Mouse (Mus musculus) neural tube, embryonic 11.5 days (tissue): ENCODE results near the gene Gpr21. TPM values are rescaled to one million over a fixed set of nuclear protein-coding genes. Genes with fewer than 3 reads are reported as not detected.

Experiments
- ATAC-seq: fragments of 200-750 bp; cut with Nextera tagmentation; 2 replicates; pipeline ENCODE4 v1.8.0; 2017; ENCODE audit warnings: moderate number of reproducible peaks, mild to moderate bottlenecking, moderate TSS enrichment, moderate library complexity; ENCODE audit not compliant: insufficient read depth, low FRiP score, low TSS enrichment
- DNase-seq: peaks from one replicate; pipeline ENCODE4 v3.0.0-alpha.2; 2015; ENCODE audit warnings: low spot score
- H3K27ac ChIP-seq: fragments of 300-500 bp; sonication (generic); 2 replicates; pipeline ENCODE4 v1.5.1; 2014; ENCODE audit warnings: low read depth, mild to moderate bottlenecking, low read length
- H3K27me3 ChIP-seq: fragments of 300-500 bp; sonication (generic); 2 replicates; pipeline ENCODE4 v1.6.1; 2014; ENCODE audit warnings: mild to moderate bottlenecking, low read length, mixed read lengths; ENCODE audit not compliant: control insufficient read depth, insufficient read depth
- H3K36me3 ChIP-seq: fragments of 300-500 bp; sonication (generic); 2 replicates; pipeline ENCODE4 v1.6.1; 2014; ENCODE audit warnings: mild to moderate bottlenecking, low read length, moderate library complexity, mixed read lengths; ENCODE audit not compliant: control insufficient read depth, insufficient read depth
- H3K4me1 ChIP-seq: fragments of 300-500 bp; sonication (generic); 2 replicates; pipeline ENCODE4 v1.6.1; 2014; ENCODE audit warnings: low read length, mixed read lengths; ENCODE audit not compliant: control insufficient read depth, insufficient read depth
- H3K4me2 ChIP-seq: fragments of 300-500 bp; sonication (generic); 2 replicates; pipeline ENCODE4 v1.6.1; 2014; ENCODE audit warnings: low read depth, mild to moderate bottlenecking, moderate library complexity
- H3K4me3 ChIP-seq: fragments of 300-500 bp; sonication (generic); 2 replicates; pipeline ENCODE4 v1.5.1; 2014; ENCODE audit warnings: low read depth, low read length
- H3K9ac ChIP-seq: fragments of 300-500 bp; sonication (generic); 2 replicates; pipeline ENCODE4 v1.6.1; 2014; ENCODE audit warnings: mild to moderate bottlenecking, low read length
- H3K9me3 ChIP-seq: fragments of 300-500 bp; sonication (generic); 2 replicates; pipeline ENCODE4 v1.6.1; 2016; ENCODE audit warnings: low read length; ENCODE audit not compliant: control insufficient read depth
- WGBS: fragments of 180-500 bp; shearing (Covaris S2); extraction: QIAGEN DNeasy Blood & Tissue Kit; methylation state at CpG from one replicate; pipeline ENCODE4 v1.1.7; 2014; 5-methylcytosine and 5-hydroxymethylcytosine counted together
- polyA plus RNA-seq: library from polyadenylated mRNA; unstranded; fragments of >200 nt; fragmentation: Nextera tagmentation; extraction: Ambion mirVana; gene quantifications from 2 replicates; pipeline ENCODE4 v1.2.1, GENCODE M21; 2014

Gpr21 gene
- polyA plus RNA-seq, 1 experiment from 2014 or later: 3.9 TPM

GRCm38 (mm10) chr2:37511134-37511901 is 4.8 kb upstream of the Gpr21 start:
- 0 out of 2 replicates have a peak, but pooled peaks cover 2% of the 10 kb centered on the region for H3K36me3 ChIP-seq
- H3K4me2 ChIP-seq: no peak overlapping the region
- peaks cover 2% of the 10 kb centered on the region; the same call in 1 of the 2 replicates for H3K4me1 ChIP-seq

DNA sequence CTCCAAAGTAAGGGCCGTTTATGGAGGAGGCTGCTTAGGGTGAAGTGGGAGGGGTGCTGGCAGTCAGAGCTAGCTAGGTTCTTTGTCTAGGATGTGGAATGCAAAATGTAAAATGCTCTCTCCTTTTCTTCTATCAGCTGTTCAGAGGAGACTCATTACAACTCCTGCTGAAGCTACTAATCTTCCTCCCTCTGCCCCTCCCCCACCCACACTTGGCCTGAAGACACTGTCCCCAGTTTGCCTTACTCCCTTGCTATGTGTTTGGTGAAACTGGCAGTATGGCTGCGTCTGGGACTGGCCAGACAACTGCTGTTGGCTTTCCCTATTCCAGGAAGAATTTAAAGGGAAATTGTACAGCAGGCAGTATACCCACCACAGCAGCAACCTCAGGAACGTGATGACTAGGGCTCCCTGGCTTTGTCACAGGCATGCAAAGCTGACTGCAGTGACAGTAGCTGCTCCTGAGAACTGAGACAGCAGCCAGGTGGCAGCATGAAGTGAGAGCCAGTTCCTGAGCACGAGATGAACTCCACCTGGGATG is 860 bp downstream of the Gpr21 start:
- H3K4me3 ChIP-seq: no peak overlapping the region

More at GRCm38 (mm10) chr2:37511134-37511901, 4.8 kb upstream of the Gpr21 start:
- ATAC-seq: no peak
- Histone ChIP-seq H3K27me3 (no peaks in the 10 kb centered on the region), H3K27ac (no peak overlapping the region), H3K9me3 (no peaks in the 10 kb centered on the region), H3K4me3 (no peak overlapping the region), H3K9ac (no peak overlapping the region)
- no peak for DNase-seq
- 93% methylated on average over 4 of the region's 4 CpGs for WGBS

GRCm38 (mm10) chr2:37518561-37519285 is 2.6 kb downstream of the Gpr21 start:
- 93% methylated on average over 4 of the region's 4 CpGs for WGBS
- DNase-seq (no peak), ATAC-seq (no peak)
- H3K27ac ChIP-seq: no peak overlapping the region
- no peaks in the 10 kb centered on the region for H3K27me3 ChIP-seq
- H3K36me3 ChIP-seq: no peaks in the 10 kb centered on the region
- peaks cover 2% of the 10 kb centered on the region; the same call in 1 of the 2 replicates for H3K4me1 ChIP-seq
- H3K4me2 ChIP-seq: no peak overlapping the region
- H3K9me3 ChIP-seq: no peaks in the 10 kb centered on the region
- H3K9ac ChIP-seq: no peak overlapping the region
- H3K4me3 ChIP-seq: no peak overlapping the region

More for the DNA sequence above, 860 bp downstream of the Gpr21 start:
- DNase-seq (peak; percentile 47), ATAC-seq (peak; percentile 48; the same call in 1 of the 2 replicates)
- Histone ChIP-seq H3K9ac (no peak overlapping the region), H3K9me3 (no peaks in the 10 kb centered on the region), H3K4me1 (peaks cover 2% of the 10 kb centered on the region; the same call in 1 of the 2 replicates), H3K27me3 (no peaks in the 10 kb centered on the region), H3K4me2 (peak overlapping the region; percentile 10; the same call in 1 of the 2 replicates), H3K27ac (no peak overlapping the region), H3K36me3 (no peaks in the 10 kb centered on the region)
- 36% methylated on average over 4 of the region's 4 CpGs for WGBS

DNA sequence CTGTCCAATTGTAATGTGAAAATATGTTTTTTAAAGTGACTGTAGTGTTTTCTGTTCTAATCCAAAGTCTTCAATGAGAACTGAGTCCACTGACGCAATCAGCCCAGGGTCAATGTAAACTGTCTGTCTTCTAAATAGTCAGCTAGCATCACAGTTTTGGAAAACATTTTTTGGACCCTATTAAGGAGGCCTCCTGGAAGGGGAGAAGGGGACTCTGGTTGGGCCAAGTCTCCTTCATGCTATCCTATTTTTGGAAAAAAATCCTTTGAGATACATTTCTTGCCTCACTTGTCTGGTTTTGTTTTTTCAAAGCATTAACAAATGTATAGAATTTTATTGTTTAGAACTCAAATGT is 3.1 kb downstream of the Gpr21 start:
- H3K4me1 ChIP-seq: peaks cover 2% of the 10 kb centered on the region; the same call in 1 of the 2 replicates
- DNase-seq (no peak), ATAC-seq (no peak)
- H3K4me2 ChIP-seq: no peak overlapping the region
- H3K27ac ChIP-seq: no peak overlapping the region
- 92% methylated on average over 1 of the region's 1 CpGs for WGBS
- no peaks in the 10 kb centered on the region for H3K27me3 ChIP-seq
- no peaks in the 10 kb centered on the region for H3K36me3 ChIP-seq
- H3K9ac ChIP-seq: no peak overlapping the region
- no peaks in the 10 kb centered on the region for H3K9me3 ChIP-seq
- no peak overlapping the region for H3K4me3 ChIP-seq

DNA sequence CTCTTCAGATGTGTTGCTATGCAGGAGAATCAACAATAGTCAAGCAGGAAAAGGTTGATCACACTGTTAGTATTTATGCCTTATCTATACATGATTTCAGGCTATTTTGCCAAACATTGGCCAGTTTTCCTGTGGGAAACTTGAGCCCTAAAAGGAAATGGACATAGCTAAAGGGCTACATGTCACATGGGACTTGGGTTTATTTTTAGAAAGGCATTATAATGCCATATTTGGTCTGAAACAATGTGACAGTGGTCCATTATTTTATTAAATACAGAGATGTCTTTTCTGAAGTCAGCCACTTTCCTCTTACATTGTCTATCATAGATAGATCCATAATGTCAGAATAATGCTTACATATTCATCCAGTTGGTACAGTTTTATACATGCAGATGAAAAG is 11.5 kb downstream of the Gpr21 start:
- no peak for ATAC-seq
- no peaks in the 10 kb centered on the region for H3K27me3 ChIP-seq
- no peaks in the 10 kb centered on the region for H3K9me3 ChIP-seq
- H3K27ac ChIP-seq: no peak overlapping the region
- H3K4me2 ChIP-seq: no peak overlapping the region
- no peaks in the 10 kb centered on the region for H3K36me3 ChIP-seq
- no peak overlapping the region for H3K4me3 ChIP-seq
- no peak overlapping the region for H3K9ac ChIP-seq
- DNase-seq: no peak
- H3K4me1 ChIP-seq: no peaks in the 10 kb centered on the region

DNA sequence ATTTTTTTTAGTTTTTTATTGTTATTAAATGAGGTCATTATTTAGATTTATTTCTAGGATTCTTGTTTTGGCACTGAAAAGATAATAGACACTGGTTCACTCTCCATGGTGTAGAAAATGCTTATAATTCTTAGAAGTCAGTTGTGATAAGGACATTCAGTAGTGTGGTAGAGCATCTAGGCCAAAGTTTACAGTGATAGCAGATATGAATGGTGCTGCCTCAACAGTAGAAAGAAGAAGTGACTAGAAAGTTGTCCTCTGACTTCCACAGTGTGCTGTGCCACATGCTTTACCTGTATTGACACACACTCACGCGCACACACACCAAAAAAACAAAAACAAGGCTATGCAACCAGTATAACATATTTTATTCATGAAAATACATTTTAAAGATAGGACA is 13.3 kb downstream of the Gpr21 start:
- Histone ChIP-seq H3K36me3 (no peaks in the 10 kb centered on the region), H3K9ac (no peak overlapping the region), H3K27me3 (no peaks in the 10 kb centered on the region), H3K4me1 (no peaks in the 10 kb centered on the region), H3K9me3 (no peaks in the 10 kb centered on the region), H3K27ac (no peak overlapping the region), H3K4me2 (no peak overlapping the region), H3K4me3 (no peak overlapping the region)
- no peak for DNase-seq
- 97% methylated on average over 2 of the region's 2 CpGs for WGBS
- ATAC-seq: no peak

DNA sequence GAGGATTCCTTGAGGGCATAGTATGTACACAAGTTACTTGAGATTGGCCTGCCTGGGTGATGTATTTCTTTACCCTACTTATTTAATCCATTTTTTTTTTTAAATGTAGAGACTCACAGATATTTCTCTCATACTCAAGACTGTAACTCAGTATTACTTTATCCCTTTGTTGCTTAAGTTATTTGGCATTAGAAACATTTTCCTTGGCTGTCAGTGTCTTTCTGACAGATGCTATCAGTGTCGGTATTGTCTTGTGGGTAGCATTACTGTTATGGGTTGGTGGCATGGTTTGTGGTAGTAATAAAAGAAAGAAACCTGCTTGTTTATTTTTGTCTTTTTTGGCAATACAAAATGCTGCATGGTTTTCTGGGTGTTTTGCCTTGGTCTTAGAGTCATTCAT is 14.6 kb downstream of the Gpr21 start:
- H3K9ac ChIP-seq: no peak overlapping the region
- H3K36me3 ChIP-seq: no peaks in the 10 kb centered on the region
- H3K9me3 ChIP-seq: no peaks in the 10 kb centered on the region
- 95% methylated on average over 1 of the region's 1 CpGs for WGBS
- H3K4me1 ChIP-seq: no peaks in the 10 kb centered on the region
- no peak for DNase-seq
- no peak overlapping the region for H3K4me2 ChIP-seq
- no peak overlapping the region for H3K4me3 ChIP-seq
- H3K27me3 ChIP-seq: no peaks in the 10 kb centered on the region
- H3K27ac ChIP-seq: no peak overlapping the region
- ATAC-seq: no peak

DNA sequence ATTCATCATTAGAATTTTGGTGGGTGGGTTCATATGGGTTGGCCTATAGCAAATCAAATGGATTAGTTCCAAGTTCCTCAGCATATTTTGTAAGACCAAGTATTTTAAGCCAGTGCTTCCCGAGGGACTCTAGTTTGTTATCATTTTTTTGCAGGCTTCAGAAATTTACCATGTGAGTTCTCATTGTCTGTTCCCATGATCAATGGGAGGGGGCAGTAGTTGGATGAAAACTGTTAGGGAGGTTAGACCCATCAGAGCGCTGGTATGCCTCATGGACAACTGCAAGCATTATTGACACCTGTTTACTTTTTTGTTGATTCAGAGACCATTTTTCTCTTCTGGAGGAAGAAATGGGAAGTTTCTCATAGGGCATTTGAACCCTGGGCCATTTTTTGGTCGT is 15.5 kb downstream of the Gpr21 start:
- no peaks in the 10 kb centered on the region for H3K9me3 ChIP-seq
- DNase-seq (no peak), ATAC-seq (no peak)
- H3K4me3 ChIP-seq: no peak overlapping the region
- no peaks in the 10 kb centered on the region for H3K27me3 ChIP-seq
- no peak overlapping the region for H3K27ac ChIP-seq
- H3K36me3 ChIP-seq: no peaks in the 10 kb centered on the region
- no peak overlapping the region for H3K4me2 ChIP-seq
- no peak overlapping the region for H3K9ac ChIP-seq
- WGBS: 89% methylated on average over 3 of the region's 3 CpGs
- H3K4me1 ChIP-seq: no peaks in the 10 kb centered on the region
